Mouse (Mus musculus) embryonic fibroblast, embryonic 13.5 days (primary cell): ENCODE measurements around the gene Hes5.

ENCODE experiments used
- CTCF ChIP-seq: IDR thresholded peaks from 2 replicates; pipeline ENCODE4 v1.5.1; 2011; ENCODE audit warnings: mild to moderate bottlenecking, control low read depth, low read length, moderate library complexity, borderline replicate concordance; ENCODE audit not compliant: insufficient read depth
- POLR2A ChIP-seq: IDR thresholded peaks from 2 replicates; pipeline ENCODE4 v1.6.1; 2011; ENCODE audit warnings: low read depth, mild to moderate bottlenecking, control low read depth, low read length, moderate library complexity

DNA sequence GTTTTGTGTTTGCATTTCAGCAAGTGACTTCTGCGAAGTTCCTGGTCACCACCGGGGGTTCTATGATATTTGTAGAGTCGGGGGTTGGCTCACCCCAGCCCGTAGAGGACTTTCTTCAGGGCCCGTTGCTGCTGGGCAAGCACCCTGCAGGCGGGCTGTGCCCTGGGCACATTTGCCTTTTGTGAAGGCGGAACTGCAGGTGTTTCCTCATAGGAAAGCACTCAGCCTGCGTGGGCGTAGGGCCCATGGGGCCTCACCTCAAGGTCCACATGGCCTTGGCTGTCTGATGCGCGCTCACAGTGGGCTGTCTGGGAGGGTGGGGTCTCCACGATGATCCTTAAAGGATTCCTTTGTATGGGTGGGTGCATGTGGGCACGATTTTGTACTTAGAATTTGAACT, 1.2 kb downstream of the Hes5 start:
- TF ChIP-seq CTCF (no peak), POLR2A (no peak)
